Mouse (Mus musculus) stomach, embryonic 15.5 days (tissue): ENCODE data around the gene Ccdc174. TPM values are rescaled to one million over a fixed set of nuclear protein-coding genes. Genes with fewer than 3 reads are reported as not detected.

Source experiments
- ATAC-seq: fragments of 200-750 bp; cut with Nextera tagmentation; 2 replicates; pipeline ENCODE4 v1.8.0; 2017; ENCODE audit warnings: low read depth, moderate number of reproducible peaks, moderate TSS enrichment; ENCODE audit not compliant: insufficient read depth, low FRiP score
- H3K27ac ChIP-seq: fragments of 300-500 bp; sonication (generic); 2 replicates; pipeline ENCODE4 v1.5.1; 2015; ENCODE audit warnings: mild to moderate bottlenecking, inconsistent platforms
- H3K27me3 ChIP-seq: fragments of 300-500 bp; sonication (generic); replicated peaks from 2 replicates; pipeline ENCODE4 v1.6.1; 2015; ENCODE audit warnings: inconsistent platforms
- H3K36me3 ChIP-seq: fragments of 300-500 bp; sonication (generic); 2 replicates; pipeline ENCODE4 v1.6.1; 2015; ENCODE audit warnings: inconsistent platforms
- H3K4me1 ChIP-seq: fragments of 300-500 bp; sonication (generic); 2 replicates; pipeline ENCODE4 v1.6.1; 2015; ENCODE audit warnings: inconsistent platforms
- H3K4me2 ChIP-seq: fragments of 300-500 bp; sonication (generic); 2 replicates; pipeline ENCODE4 v1.6.1; 2015; ENCODE audit warnings: mild to moderate bottlenecking, inconsistent platforms
- H3K4me3 ChIP-seq: fragments of 300-500 bp; sonication (generic); replicated peaks from 2 replicates; pipeline ENCODE4 v1.5.1; 2015; ENCODE audit warnings: inconsistent platforms
- H3K9ac ChIP-seq: fragments of 300-500 bp; sonication (generic); 2 replicates; pipeline ENCODE4 v1.6.1; 2015; ENCODE audit warnings: inconsistent platforms
- H3K9me3 ChIP-seq: fragments of 300-500 bp; sonication (generic); 2 replicates; pipeline ENCODE4 v1.6.1; 2016; ENCODE audit warnings: inconsistent platforms
- WGBS: fragments of 180-500 bp; shearing (Covaris S2); methylation state at CpG from one replicate; pipeline ENCODE4 v1.1.7; 2015; 5-methylcytosine and 5-hydroxymethylcytosine counted together
- polyA plus RNA-seq: library from polyadenylated mRNA; unstranded; fragments of >200 nt; fragmentation: Nextera tagmentation; extraction: Ambion mirVana; gene quantifications from 2 replicates; pipeline ENCODE4 v1.2.1, GENCODE M21; 2015

The Ccdc174 gene
- polyA plus RNA-seq: 31.8 and 35.3 TPM in 2 replicates

DNA sequence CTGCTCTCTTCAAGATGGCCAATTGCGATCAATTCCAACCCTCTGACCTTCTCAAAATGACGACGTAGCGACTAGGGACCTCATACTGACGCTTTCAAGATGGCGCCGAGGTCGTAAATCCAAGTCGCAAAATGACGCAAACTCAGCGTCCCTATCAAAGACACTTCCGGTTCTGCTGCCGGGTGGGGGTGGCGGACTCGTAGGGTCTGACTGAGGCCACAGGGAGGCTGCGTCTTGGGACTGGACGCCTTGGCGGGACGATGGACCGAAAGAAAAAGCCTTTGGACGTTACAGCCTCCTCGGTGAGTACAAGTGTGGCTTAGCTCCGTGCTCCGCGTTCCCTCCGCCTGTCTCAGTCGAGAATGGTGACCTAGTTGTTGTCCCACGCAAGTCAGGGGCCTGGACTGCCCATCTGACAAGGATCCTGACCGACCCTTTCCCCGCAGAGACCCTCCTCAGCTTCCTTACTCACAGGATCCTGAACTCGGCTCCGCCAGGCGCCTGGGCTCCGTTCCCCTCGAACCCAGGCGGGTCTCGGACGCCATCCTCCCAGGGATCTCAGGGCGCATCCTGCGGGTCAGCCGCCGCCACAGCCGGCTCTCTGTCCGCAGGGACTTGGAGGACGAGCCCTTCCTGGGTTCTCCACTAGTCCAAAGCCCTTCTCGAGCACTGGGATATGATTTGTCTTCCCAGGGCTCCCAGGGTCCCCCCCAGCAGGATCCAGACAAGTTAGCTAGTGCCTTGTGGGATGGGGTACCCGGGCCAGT is at the start of gene Ccdc174:
Ccdc174 (plus strand) TSS at position 169 of the 767 bp plus-strand sequence.
- peak within 1 kb of the TSS; percentile 64 for H3K27ac ChIP-seq
- peaks cover 4% of the 10 kb centered on the region; the same call in 1 of the 2 replicates for H3K4me1 ChIP-seq
- peak within 1 kb of the TSS; percentile 75 for H3K9ac ChIP-seq
- H3K9me3 ChIP-seq: no peaks in the 10 kb centered on the region
- peak within 1 kb of the TSS; percentile 88 for H3K4me3 ChIP-seq
- peaks cover 11% of the 10 kb centered on the region; the same call in 1 of the 2 replicates for H3K36me3 ChIP-seq
- ATAC-seq: peak; percentile 92
- H3K4me2 ChIP-seq: peak within 1 kb of the TSS; percentile 82
- WGBS: under 1% methylated on average over 47 of the region's 47 CpGs
- no peaks in the 10 kb centered on the region for H3K27me3 ChIP-seq

DNA sequence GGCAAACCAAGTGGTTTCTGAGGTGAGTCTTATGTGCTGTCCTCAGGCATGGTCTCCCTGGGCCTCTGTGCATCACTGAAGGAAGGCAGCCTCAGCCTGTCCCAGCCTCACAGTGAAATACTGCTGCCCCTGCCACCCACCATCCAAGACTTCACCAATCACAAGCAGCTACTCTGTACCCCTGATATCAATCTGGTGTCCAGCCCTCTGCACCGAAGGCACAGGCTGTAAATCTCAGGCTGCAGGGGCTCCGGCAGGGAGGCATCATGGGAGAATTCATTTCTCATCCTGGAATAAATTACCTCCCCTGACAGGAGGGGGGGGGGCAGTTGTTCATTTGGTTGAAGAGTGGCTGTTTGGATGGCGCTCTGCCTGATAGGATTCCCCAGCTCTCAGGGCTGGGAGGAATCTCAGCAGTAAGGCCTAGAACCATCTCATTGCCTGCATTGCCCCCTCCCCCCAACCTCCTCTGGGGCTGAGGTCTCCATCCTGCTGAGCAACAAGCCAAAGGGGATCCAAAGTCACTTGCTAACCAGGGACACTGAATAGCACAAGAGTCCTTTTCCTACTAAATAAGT is 44.9 kb upstream of the Ccdc174 start:
- 28% methylated on average over 3 of the region's 3 CpGs for WGBS
- H3K27ac ChIP-seq: no peak overlapping the region
- H3K4me2 ChIP-seq: no peak overlapping the region
- no peak overlapping the region for H3K4me3 ChIP-seq
- ATAC-seq: no peak
- H3K9me3 ChIP-seq: no peaks in the 10 kb centered on the region
- 0 out of 2 replicates have a peak, but pooled peaks cover 3% of the 10 kb centered on the region for H3K27me3 ChIP-seq
- no peak overlapping the region for H3K9ac ChIP-seq
- H3K4me1 ChIP-seq: no peaks in the 10 kb centered on the region
- H3K36me3 ChIP-seq: no peaks in the 10 kb centered on the region

DNA sequence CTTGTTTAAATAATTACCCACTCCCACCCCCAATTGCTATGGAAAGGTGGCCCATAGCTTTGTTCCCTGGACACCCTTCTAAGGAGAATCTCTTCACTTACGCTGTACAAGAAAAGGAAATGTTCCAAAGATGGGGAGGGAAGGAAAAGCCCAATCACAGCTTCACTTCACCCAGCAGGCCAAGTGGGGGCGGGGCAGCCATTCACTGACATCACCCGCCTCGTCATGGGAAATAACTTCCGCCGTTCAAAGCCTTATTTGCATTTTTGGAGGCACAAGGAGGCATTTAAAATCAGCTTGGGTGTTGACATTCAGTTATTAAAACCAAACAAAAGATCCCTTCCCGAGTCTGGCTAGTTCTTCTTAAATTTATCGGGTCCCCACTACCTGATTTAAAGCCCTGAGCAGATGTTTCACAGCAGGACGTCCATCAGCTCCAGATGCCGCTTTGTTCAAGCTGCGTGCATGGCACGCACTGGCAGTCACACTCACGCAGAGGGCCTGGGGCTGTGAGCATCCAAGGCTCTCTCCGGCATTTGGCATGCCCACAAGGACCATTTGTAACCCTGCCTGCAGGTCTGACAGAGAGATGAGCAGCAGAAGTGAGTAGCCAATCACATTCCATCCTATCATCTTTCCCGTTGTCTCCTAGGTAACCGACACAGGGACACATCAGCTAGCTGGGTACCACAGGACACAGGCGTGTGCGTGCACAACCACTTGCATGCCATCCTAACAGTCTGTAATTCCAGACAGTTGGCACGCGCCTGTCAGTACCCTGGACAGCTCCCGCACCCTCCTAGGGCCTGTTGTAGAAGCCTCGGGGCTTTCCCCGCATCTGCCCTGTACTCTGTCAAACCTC is 38.6 kb upstream of the Ccdc174 start:
- no peak overlapping the region for H3K4me3 ChIP-seq
- no peak overlapping the region for H3K27ac ChIP-seq
- no peaks in the 10 kb centered on the region for H3K9me3 ChIP-seq
- ATAC-seq: no peak
- no peaks in the 10 kb centered on the region for H3K36me3 ChIP-seq
- peaks cover 56% of the 10 kb centered on the region for H3K27me3 ChIP-seq
- H3K4me1 ChIP-seq: peaks cover 7% of the 10 kb centered on the region; the same call in 1 of the 2 replicates
- H3K4me2 ChIP-seq: no peak overlapping the region
- no peak overlapping the region for H3K9ac ChIP-seq
- 14% methylated on average over 23 of the region's 23 CpGs for WGBS

DNA sequence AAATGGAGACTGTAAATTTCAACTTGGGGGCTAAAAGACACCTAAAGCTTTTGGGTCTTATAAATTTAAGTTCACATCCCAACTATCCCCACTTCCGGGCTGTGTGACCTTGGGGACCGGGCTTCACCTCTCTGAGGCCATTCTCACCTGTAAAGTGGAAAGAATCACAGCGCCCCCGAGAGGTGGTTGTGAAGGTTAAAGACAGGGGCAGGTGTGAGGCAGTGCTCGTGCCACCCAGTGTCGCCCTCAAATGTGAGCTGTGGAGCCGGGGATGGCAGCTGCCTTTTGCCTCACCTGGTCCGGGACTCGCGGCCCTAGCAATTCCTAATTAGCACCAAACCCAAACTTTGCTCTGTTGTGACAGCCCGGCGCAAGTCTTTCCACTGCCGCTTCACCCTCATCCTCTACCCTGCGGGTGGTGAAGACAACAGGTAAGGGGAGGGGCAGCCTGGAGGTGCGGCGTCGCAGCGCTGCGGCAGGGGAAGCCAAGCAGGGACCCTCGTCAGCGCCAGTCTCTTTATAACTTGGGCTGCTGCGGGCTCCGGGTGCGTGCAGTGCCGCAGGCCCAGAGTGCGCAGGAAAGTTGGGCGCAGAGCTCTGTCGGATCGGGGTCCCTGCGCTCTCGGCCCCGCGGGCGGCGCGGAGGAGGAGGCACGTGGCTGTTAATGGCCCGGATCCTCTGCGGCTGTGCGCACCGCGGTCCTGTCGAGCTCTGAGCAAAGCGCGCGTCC is 34.8 kb upstream of the Ccdc174 start:
- peak overlapping the region; percentile 84 for H3K4me2 ChIP-seq
- no peak overlapping the region for H3K27ac ChIP-seq
- no peak overlapping the region for H3K9ac ChIP-seq
- H3K36me3 ChIP-seq: no peaks in the 10 kb centered on the region
- H3K27me3 ChIP-seq: peaks cover 68% of the 10 kb centered on the region
- ATAC-seq: no peak
- WGBS: 3% methylated on average over 46 of the region's 46 CpGs
- H3K9me3 ChIP-seq: no peaks in the 10 kb centered on the region
- H3K4me3 ChIP-seq: peak overlapping the region; percentile 42
- peaks cover 7% of the 10 kb centered on the region; the same call in 1 of the 2 replicates for H3K4me1 ChIP-seq

DNA sequence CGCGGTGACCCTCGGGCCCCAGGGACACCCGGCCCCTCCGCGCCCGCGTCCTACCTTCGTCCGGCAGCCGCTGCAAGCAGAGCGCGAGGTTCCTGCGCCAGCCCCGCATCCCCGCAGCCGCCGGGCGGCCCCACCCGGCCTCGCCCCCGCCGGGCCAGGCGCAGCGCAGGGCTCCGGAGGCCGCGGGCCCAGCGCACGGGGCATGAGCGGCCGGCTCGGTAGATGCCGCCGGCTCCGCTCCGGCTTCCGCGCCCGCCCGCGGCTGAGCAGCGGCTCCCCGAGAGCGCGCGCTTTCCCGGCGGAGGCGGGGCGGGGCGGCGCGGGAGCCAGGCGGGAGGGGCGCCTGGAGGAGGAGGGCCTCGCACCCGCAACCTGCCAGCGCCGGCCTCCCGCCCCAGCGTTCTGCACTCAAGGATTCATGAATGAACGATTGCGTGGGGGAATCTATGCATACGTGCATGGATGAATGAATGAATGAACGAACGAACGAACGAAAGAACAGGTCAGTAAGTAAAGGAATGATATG is 34.2 kb upstream of the Ccdc174 start:
- ATAC-seq: no peak
- no peaks in the 10 kb centered on the region for H3K36me3 ChIP-seq
- peak overlapping the region; percentile 84 for H3K4me2 ChIP-seq
- no peak overlapping the region for H3K27ac ChIP-seq
- no peak overlapping the region for H3K9ac ChIP-seq
- peaks cover 64% of the 10 kb centered on the region for H3K27me3 ChIP-seq
- WGBS: 3% methylated on average over 66 of the region's 69 CpGs
- peaks cover 7% of the 10 kb centered on the region; the same call in 1 of the 2 replicates for H3K4me1 ChIP-seq
- H3K9me3 ChIP-seq: no peaks in the 10 kb centered on the region
- H3K4me3 ChIP-seq: peak overlapping the region; percentile 42

DNA sequence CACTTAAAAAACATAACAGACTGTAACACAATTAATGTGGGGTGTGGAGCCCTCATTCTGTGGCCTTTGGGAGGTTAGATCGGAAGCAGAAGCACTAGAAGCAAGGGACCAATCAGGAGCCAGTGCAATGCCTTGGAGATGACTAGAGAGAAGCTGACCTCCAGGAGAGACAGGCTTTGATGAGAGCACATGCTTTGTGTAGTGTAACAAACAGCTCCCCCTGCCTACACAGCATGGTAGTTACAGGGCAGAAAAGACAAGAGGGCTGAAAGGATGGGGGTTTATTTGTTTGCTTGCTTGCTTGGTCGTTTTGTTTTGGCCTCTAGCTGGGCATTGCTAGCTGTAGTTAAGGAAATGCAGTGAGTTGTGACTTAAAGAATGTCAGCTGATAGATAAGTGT is 25.3 kb upstream of the Ccdc174 start:
- no peak overlapping the region for H3K27ac ChIP-seq
- H3K4me1 ChIP-seq: no peaks in the 10 kb centered on the region
- H3K9ac ChIP-seq: no peak overlapping the region
- H3K9me3 ChIP-seq: no peaks in the 10 kb centered on the region
- no peak for ATAC-seq
- no peak overlapping the region for H3K4me2 ChIP-seq
- H3K27me3 ChIP-seq: no peaks in the 10 kb centered on the region
- H3K36me3 ChIP-seq: no peaks in the 10 kb centered on the region
- WGBS: 13% methylated on average over 2 of the region's 2 CpGs
- no peak overlapping the region for H3K4me3 ChIP-seq

DNA sequence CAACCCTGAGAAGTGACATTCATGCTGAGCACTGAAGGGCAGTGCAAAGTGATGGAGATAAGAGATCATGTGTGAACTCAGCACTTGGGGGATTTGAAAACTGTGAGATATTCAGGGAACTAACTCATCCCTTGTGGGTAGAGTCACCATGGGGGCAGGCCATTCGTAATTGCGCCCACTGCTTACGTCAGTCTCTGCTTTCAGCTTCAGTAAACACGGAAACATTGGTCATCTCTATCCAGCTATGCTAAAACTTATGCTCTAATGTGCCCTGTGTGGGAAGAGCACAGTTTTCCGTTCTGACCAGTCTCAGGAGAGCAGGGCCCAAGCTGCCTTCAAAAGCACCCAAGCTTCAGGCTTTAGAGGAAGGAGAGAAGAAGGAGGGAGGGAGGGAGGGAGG is 19.5 kb upstream of the Ccdc174 start:
- Histone ChIP-seq H3K9ac (no peak overlapping the region), H3K36me3 (no peaks in the 10 kb centered on the region), H3K4me3 (no peak overlapping the region), H3K9me3 (no peaks in the 10 kb centered on the region), H3K4me2 (no peak overlapping the region), H3K27ac (no peak overlapping the region), H3K4me1 (no peaks in the 10 kb centered on the region), H3K27me3 (0 out of 2 replicates have a peak, but pooled peaks cover 5% of the 10 kb centered on the region)
- 65% methylated on average over 5 of the region's 5 CpGs for WGBS
- ATAC-seq: no peak

DNA sequence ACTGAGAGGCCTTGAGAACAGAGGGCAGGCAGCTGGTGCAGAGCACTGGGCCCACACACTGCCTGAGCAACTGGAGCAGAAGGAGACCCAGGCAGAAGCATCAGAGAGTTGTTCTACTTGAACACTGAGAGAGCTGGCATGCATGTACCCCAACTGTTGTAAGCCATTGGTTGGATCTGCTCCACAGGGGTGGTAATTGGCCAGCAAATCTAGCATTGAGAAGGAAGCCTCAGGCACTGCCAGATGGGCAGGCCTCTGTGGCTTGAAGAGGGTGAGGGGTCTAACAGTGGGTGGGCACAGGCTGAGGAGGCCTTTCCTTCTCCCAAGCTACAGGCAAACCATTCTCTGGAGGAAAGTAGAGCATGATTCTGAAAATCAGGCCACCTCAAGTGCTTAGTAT is 15.0 kb upstream of the Ccdc174 start:
- Histone ChIP-seq H3K4me1 (no peaks in the 10 kb centered on the region), H3K4me3 (no peak overlapping the region), H3K9ac (no peak overlapping the region), H3K4me2 (no peak overlapping the region), H3K9me3 (no peaks in the 10 kb centered on the region), H3K27me3 (0 out of 2 replicates have a peak, but pooled peaks cover 5% of the 10 kb centered on the region), H3K27ac (no peak overlapping the region), H3K36me3 (no peaks in the 10 kb centered on the region)
- ATAC-seq: no peak

DNA sequence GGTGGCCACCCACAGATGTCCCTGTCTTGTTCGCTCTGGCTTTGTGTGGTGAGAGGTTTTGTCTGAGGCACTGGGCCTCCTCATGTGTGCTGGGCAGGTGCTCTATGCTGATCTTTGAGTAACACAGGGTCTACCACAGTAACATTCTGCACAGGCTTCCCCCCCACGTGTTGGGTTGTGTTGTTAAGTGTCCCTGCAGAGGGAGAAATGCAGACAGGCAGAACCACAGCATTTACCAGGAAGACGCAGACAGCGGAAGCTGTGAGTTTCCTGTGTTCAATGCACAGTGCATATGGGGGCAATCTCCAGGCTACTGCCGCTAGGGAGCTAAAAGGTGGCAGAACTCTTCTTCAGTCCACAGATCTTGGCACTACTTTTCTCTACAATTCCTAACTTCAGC is 13.3 kb upstream of the Ccdc174 start:
- Histone ChIP-seq H3K9me3 (no peaks in the 10 kb centered on the region), H3K27ac (no peak overlapping the region), H3K4me1 (no peaks in the 10 kb centered on the region), H3K4me2 (no peak overlapping the region), H3K36me3 (no peaks in the 10 kb centered on the region), H3K27me3 (0 out of 2 replicates have a peak, but pooled peaks cover 5% of the 10 kb centered on the region), H3K4me3 (no peak overlapping the region), H3K9ac (no peak overlapping the region)
- 65% methylated on average over 5 of the region's 5 CpGs for WGBS
- ATAC-seq: no peak

DNA sequence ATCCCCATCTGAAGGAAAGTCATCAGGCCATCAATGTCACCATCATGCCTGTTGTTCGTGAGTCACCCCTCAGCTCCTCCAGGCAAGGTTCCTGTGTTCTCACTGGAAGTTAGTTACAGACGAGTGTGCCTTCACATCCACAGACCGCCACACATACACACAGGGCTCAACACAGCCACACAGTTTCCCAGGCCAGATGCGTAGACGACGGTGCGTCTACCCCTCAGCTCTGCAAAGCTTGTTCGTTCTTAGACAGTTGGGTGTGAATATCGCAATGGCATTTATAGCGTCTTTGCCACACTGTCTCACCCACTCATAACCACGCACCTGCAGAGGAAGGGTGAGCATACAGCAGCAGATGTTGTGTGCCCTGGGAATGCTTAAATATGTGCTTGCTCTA is 12.3 kb upstream of the Ccdc174 start:
- ATAC-seq: no peak
- Histone ChIP-seq H3K9me3 (no peaks in the 10 kb centered on the region), H3K4me3 (no peak overlapping the region), H3K4me1 (no peaks in the 10 kb centered on the region), H3K9ac (no peak overlapping the region), H3K27ac (no peak overlapping the region), H3K36me3 (no peaks in the 10 kb centered on the region), H3K27me3 (0 out of 2 replicates have a peak, but pooled peaks cover 5% of the 10 kb centered on the region), H3K4me2 (no peak overlapping the region)
- WGBS: 83% methylated on average over 11 of the region's 11 CpGs

DNA sequence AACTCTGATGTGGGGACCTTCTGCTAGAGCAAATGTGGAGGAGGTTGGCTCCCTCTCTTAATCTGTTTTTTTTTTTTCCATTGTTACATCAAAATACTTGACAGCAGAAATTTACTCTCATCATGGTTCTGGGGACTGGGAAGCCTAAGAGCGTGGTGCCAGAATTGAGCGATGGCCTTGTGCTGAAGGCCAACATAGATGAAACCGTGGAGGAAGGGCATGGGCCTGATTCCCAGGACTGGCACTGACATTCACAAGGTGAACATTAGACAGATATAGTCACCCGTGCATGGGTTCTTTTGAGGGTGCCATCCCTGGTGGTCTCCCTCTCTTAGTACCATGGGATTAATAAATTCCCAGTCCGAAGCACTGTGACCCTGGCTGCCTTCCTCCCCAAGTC is 9.8 kb upstream of the Ccdc174 start:
- no peak overlapping the region for H3K4me2 ChIP-seq
- H3K4me3 ChIP-seq: no peak overlapping the region
- WGBS: 84% methylated on average over 5 of the region's 5 CpGs
- no peak for ATAC-seq
- no peak overlapping the region for H3K9ac ChIP-seq
- no peaks in the 10 kb centered on the region for H3K36me3 ChIP-seq
- H3K27ac ChIP-seq: no peak overlapping the region
- no peaks in the 10 kb centered on the region for H3K9me3 ChIP-seq
- H3K27me3 ChIP-seq: no peaks in the 10 kb centered on the region
- H3K4me1 ChIP-seq: no peaks in the 10 kb centered on the region
